10 mouse cellular contexts compared by ENCODE assay signal in genomic region chr11:97669268-97669667, GRCm38 (mm10). TPM values are rescaled to one million over a fixed set of nuclear protein-coding genes. Genes with fewer than 3 reads are reported as not detected.
A peak's percentile ranks its signal among the peaks of the same experiment; 100 is the strongest.
DNase-seq lines count a peak whose midpoint lies in the region; ATAC-seq lines count a peak whose summit lies in the region.
"Had no signal": no experiment of that assay in that cellular context is flagged by ENCODE, and none has a peak within 500 bp of the region (broad histone marks: within the 10 kb centered on the region; RNA-seq: fewer than 3 reads in every experiment).

No protein-coding gene starts in this region.

- no peaks in the 10 kb centered on the region for H3K9me3 ChIP-seq in heart, embryonic 12.5 days (replicated peaks)
- no peaks in the 10 kb centered on the region for H3K9me3 ChIP-seq in lung, embryonic 16.5 days (ENCODE audit: control insufficient read depth, low read length)
- H3K9me3 ChIP-seq in forebrain, embryonic 12.5 days, result no peaks in the 10 kb centered on the region
- no peaks in the 10 kb centered on the region for H3K9me3 ChIP-seq in stomach, embryonic 15.5 days
- H3K9me3 ChIP-seq in liver, embryonic 11.5 days (ENCODE audit: control insufficient read depth, low read length), result no peaks in the 10 kb centered on the region

- DNase-seq in heart, adult 18-20 months, result no peak
- DNase-seq in lung, postnatal 25 days (ENCODE audit: low spot score), result no peak
- DNase-seq in liver, embryonic 11.5 days (ENCODE audit: low spot score), result no peak
- DNase-seq in spleen, postnatal 14 days (ENCODE audit: low spot score in 2 of 2), result no peak
- DNase-seq: lung, adult 2 months; thymus, adult 18-20 months had no signal

- ATAC-seq in heart, embryonic 12.5 days (ENCODE audit: insufficient number of reproducible peaks, low FRiP score), result no peak
- ATAC-seq in lung, embryonic 16.5 days (ENCODE audit: low read depth), result no peak
- ATAC-seq in forebrain, embryonic 12.5 days (ENCODE audit: low FRiP score), result no peak
- no peak for ATAC-seq in stomach, embryonic 15.5 days (ENCODE audit: insufficient read depth, low FRiP score, low read depth)
- ATAC-seq in liver, embryonic 11.5 days (replicated peaks; ENCODE audit: low FRiP score), result no peak

- peak overlapping the region; percentile 45 for H3K9ac ChIP-seq in heart, embryonic 12.5 days
- 0 out of 2 replicates have a peak overlapping the region, but pooled peaks have one; percentile 24 for H3K9ac ChIP-seq in lung, embryonic 16.5 days (ENCODE audit: low read length)
- H3K9ac ChIP-seq in forebrain, embryonic 12.5 days, result peak overlapping the region; percentile 33; the same call in 1 of the 2 replicates
- H3K9ac ChIP-seq in stomach, embryonic 15.5 days, result no peak overlapping the region
- H3K9ac ChIP-seq in liver, embryonic 11.5 days (ENCODE audit: low read depth, low read length), result no peak overlapping the region

- H3K4me2 ChIP-seq in heart, embryonic 12.5 days, result peak overlapping the region; percentile 66
- H3K4me2 ChIP-seq in lung, embryonic 16.5 days (ENCODE audit: low read depth, low read length), result 0 out of 2 replicates have a peak overlapping the region, but pooled peaks have one; percentile 19
- no peak overlapping the region for H3K4me2 ChIP-seq in forebrain, embryonic 12.5 days
- no peak overlapping the region for H3K4me2 ChIP-seq in stomach, embryonic 15.5 days
- H3K4me2 ChIP-seq in liver, embryonic 11.5 days, result no peak overlapping the region

- no peak overlapping the region for H3K4me3 ChIP-seq in heart, embryonic 12.5 days
- no peak overlapping the region for H3K4me3 ChIP-seq in lung, embryonic 16.5 days (ENCODE audit: low read length)
- no peak overlapping the region for H3K4me3 ChIP-seq in forebrain, embryonic 12.5 days (replicated peaks)
- H3K4me3 ChIP-seq in stomach, embryonic 15.5 days (replicated peaks), result no peak overlapping the region
- H3K4me3 ChIP-seq in liver, embryonic 11.5 days (ENCODE audit: low read depth, low read length), result no peak overlapping the region

- peak overlapping the region; percentile 91 for H3K27ac ChIP-seq in heart, embryonic 12.5 days (ENCODE audit: poor library complexity, severe bottlenecking)
- H3K27ac ChIP-seq in lung, embryonic 16.5 days (ENCODE audit: low read length), result peak overlapping the region; percentile 56
- peak overlapping the region; percentile 65 for H3K27ac ChIP-seq in forebrain, embryonic 12.5 days
- H3K27ac ChIP-seq in stomach, embryonic 15.5 days, result 0 out of 2 replicates have a peak overlapping the region, but pooled peaks have one; percentile 11
- H3K27ac ChIP-seq in liver, embryonic 11.5 days (ENCODE audit: low read depth, low read length), result no peak overlapping the region

- peaks cover 49% of the 10 kb centered on the region for H3K4me1 ChIP-seq in heart, embryonic 12.5 days (replicated peaks)
- H3K4me1 ChIP-seq in lung, embryonic 16.5 days (replicated peaks; ENCODE audit: control insufficient read depth, insufficient read depth, low read length), result peaks cover 28% of the 10 kb centered on the region
- H3K4me1 ChIP-seq in forebrain, embryonic 12.5 days, result peaks cover 36% of the 10 kb centered on the region
- peaks cover 28% of the 10 kb centered on the region for H3K4me1 ChIP-seq in stomach, embryonic 15.5 days
- peaks cover 16% of the 10 kb centered on the region for H3K4me1 ChIP-seq in liver, embryonic 11.5 days (replicated peaks; ENCODE audit: control insufficient read depth, insufficient read depth, low read length)

- H3K27me3 ChIP-seq in heart, embryonic 12.5 days (replicated peaks), result no peaks in the 10 kb centered on the region
- no peaks in the 10 kb centered on the region for H3K27me3 ChIP-seq in lung, embryonic 16.5 days (ENCODE audit: control insufficient read depth, insufficient read depth, low read depth, low read length)
- H3K27me3 ChIP-seq in forebrain, embryonic 12.5 days, result no peaks in the 10 kb centered on the region
- no peaks in the 10 kb centered on the region for H3K27me3 ChIP-seq in stomach, embryonic 15.5 days (replicated peaks)
- H3K27me3 ChIP-seq in liver, embryonic 11.5 days (replicated peaks; ENCODE audit: control insufficient read depth, insufficient read depth, low read length), result peaks cover 11% of the 10 kb centered on the region

- WGBS in heart, embryonic 12.5 days, result 40% methylated on average over 14 of the region's 15 CpGs
- WGBS in lung, embryonic 16.5 days, result 37% methylated on average over 15 of the region's 15 CpGs
- WGBS in forebrain, embryonic 12.5 days, result 53% methylated on average over 15 of the region's 15 CpGs
- 63% methylated on average over 15 of the region's 15 CpGs for WGBS in stomach, embryonic 15.5 days
- WGBS in liver, embryonic 11.5 days, result 61% methylated on average over 15 of the region's 15 CpGs

- H3K36me3 ChIP-seq in heart, embryonic 12.5 days, result peaks cover 77% of the 10 kb centered on the region
- peaks cover 46% of the 10 kb centered on the region for H3K36me3 ChIP-seq in lung, embryonic 16.5 days (ENCODE audit: control insufficient read depth, insufficient read depth, low read length)
- peaks cover 86% of the 10 kb centered on the region for H3K36me3 ChIP-seq in forebrain, embryonic 12.5 days (replicated peaks)
- H3K36me3 ChIP-seq in stomach, embryonic 15.5 days, result peaks cover 47% of the 10 kb centered on the region
- peaks cover 15% of the 10 kb centered on the region for H3K36me3 ChIP-seq in liver, embryonic 11.5 days (ENCODE audit: control insufficient read depth, insufficient read depth, low read length)

RNA-seq across cellular contexts. Expression of gene Mllt6, which starts 6.1 kb away (rescaled TPM):
- polyA plus RNA-seq in heart, embryonic 12.5 days (2016; fragmentation: Nextera tagmentation; extraction: Ambion mirVana), result 1.8 and 2.2 TPM in 2 replicates
- 10 to 100 TPM; 59.5 to 60.0 TPM for total RNA-seq in heart, adult 18-20 months (2021)
- polyA plus RNA-seq in lung, embryonic 16.5 days (2015; fragmentation: Nextera tagmentation; extraction: Ambion mirVana), result 3.4 and 4.0 TPM in 2 replicates
- polyA plus RNA-seq in forebrain, embryonic 12.5 days (2016; fragmentation: Nextera tagmentation; extraction: Ambion mirVana), result 3.3 and 3.7 TPM in 2 replicates
- 2.2 TPM in 2 replicates for polyA plus RNA-seq in stomach, embryonic 15.5 days (2015; fragmentation: Nextera tagmentation; extraction: Ambion mirVana)
- polyA plus RNA-seq in liver, embryonic 11.5 days (2014; fragmentation: Nextera tagmentation; extraction: Ambion mirVana), result 0.97 and 1.0 TPM in 2 replicates

RNA-seq across cellular contexts. Expression of gene Cisd3, which starts 16.4 kb away (rescaled TPM):
- 40.5 and 44.8 TPM in 2 replicates for polyA plus RNA-seq in heart, embryonic 12.5 days (2016; fragmentation: Nextera tagmentation; extraction: Ambion mirVana)
- total RNA-seq in heart, adult 18-20 months (2021), result 100 to 1,000 TPM; 134 to 145 TPM
- polyA plus RNA-seq in lung, embryonic 16.5 days (2015; fragmentation: Nextera tagmentation; extraction: Ambion mirVana), result 57.5 and 66.6 TPM in 2 replicates
- 13.2 and 14.9 TPM in 2 replicates for polyA plus RNA-seq in forebrain, embryonic 12.5 days (2016; fragmentation: Nextera tagmentation; extraction: Ambion mirVana)
- 37.2 and 40.7 TPM in 2 replicates for polyA plus RNA-seq in stomach, embryonic 15.5 days (2015; fragmentation: Nextera tagmentation; extraction: Ambion mirVana)
- polyA plus RNA-seq in liver, embryonic 11.5 days (2014; fragmentation: Nextera tagmentation; extraction: Ambion mirVana), result 18.0 and 21.9 TPM in 2 replicates

RNA-seq across cellular contexts. Expression of gene Pcgf2, which starts 31.0 kb away (rescaled TPM):
- polyA plus RNA-seq in heart, embryonic 12.5 days (2016; fragmentation: Nextera tagmentation; extraction: Ambion mirVana), result 11.0 and 12.3 TPM in 2 replicates
- total RNA-seq in heart, adult 18-20 months (2021), result 1 to 10 TPM; 4.8 to 4.9 TPM
- polyA plus RNA-seq in lung, embryonic 16.5 days (2015; fragmentation: Nextera tagmentation; extraction: Ambion mirVana), result 16.2 and 16.5 TPM in 2 replicates
- polyA plus RNA-seq in forebrain, embryonic 12.5 days (2016; fragmentation: Nextera tagmentation; extraction: Ambion mirVana), result 24.2 TPM in 2 replicates
- polyA plus RNA-seq in stomach, embryonic 15.5 days (2015; fragmentation: Nextera tagmentation; extraction: Ambion mirVana), result 12.1 and 13.6 TPM in 2 replicates
- polyA plus RNA-seq in liver, embryonic 11.5 days (2014; fragmentation: Nextera tagmentation; extraction: Ambion mirVana), result 10.3 and 13.2 TPM in 2 replicates

RNA-seq across cellular contexts. Expression of gene Psmb3, which starts 33.9 kb away (rescaled TPM):
- 342 and 374 TPM in 2 replicates for polyA plus RNA-seq in heart, embryonic 12.5 days (2016; fragmentation: Nextera tagmentation; extraction: Ambion mirVana)
- 100 to 1,000 TPM; 135 to 150 TPM for total RNA-seq in heart, adult 18-20 months (2021)
- polyA plus RNA-seq in lung, embryonic 16.5 days (2015; fragmentation: Nextera tagmentation; extraction: Ambion mirVana), result 430 and 457 TPM in 2 replicates
- 457 TPM in 2 replicates for polyA plus RNA-seq in forebrain, embryonic 12.5 days (2016; fragmentation: Nextera tagmentation; extraction: Ambion mirVana)
- polyA plus RNA-seq in stomach, embryonic 15.5 days (2015; fragmentation: Nextera tagmentation; extraction: Ambion mirVana), result 396 and 424 TPM in 2 replicates
- 558 and 561 TPM in 2 replicates for polyA plus RNA-seq in liver, embryonic 11.5 days (2014; fragmentation: Nextera tagmentation; extraction: Ambion mirVana)

RNA-seq across cellular contexts. Expression of gene Epop, which starts 39.8 kb away (rescaled TPM):
- polyA plus RNA-seq in heart, embryonic 12.5 days (2016; fragmentation: Nextera tagmentation; extraction: Ambion mirVana), result 2.0 and 2.5 TPM in 2 replicates
- 1 to 10 TPM in 1 of 2 experiments, under 1 TPM in 1; 0.84 to 1.1 TPM for total RNA-seq in heart, adult 18-20 months (2021)
- 1.1 and 2.1 TPM in 2 replicates for polyA plus RNA-seq in lung, embryonic 16.5 days (2015; fragmentation: Nextera tagmentation; extraction: Ambion mirVana)
- 10.0 and 11.9 TPM in 2 replicates for polyA plus RNA-seq in forebrain, embryonic 12.5 days (2016; fragmentation: Nextera tagmentation; extraction: Ambion mirVana)
- polyA plus RNA-seq in stomach, embryonic 15.5 days (2015; fragmentation: Nextera tagmentation; extraction: Ambion mirVana), result 3.7 and 3.9 TPM in 2 replicates
- polyA plus RNA-seq in liver, embryonic 11.5 days (2014; fragmentation: Nextera tagmentation; extraction: Ambion mirVana), result 4.1 and 4.8 TPM in 2 replicates

Comparison
In these comparisons a context has a peak if more than half of its experiments do, and no peak if none do; other contexts are left out.
1. H3K4me2 ChIP-seq: peak in heart, embryonic 12.5 days (single experiment) and lung, embryonic 16.5 days (single experiment); none in forebrain, embryonic 12.5 days (single experiment), stomach, embryonic 15.5 days (single experiment) and liver, embryonic 11.5 days (single experiment).
2. H3K9ac ChIP-seq: peak in heart, embryonic 12.5 days (single experiment), lung, embryonic 16.5 days (single experiment) and forebrain, embryonic 12.5 days (single experiment); none in stomach, embryonic 15.5 days (single experiment) and liver, embryonic 11.5 days (single experiment).